Mouse (Mus musculus) kidney, adult 2 months (tissue): Measurements from ENCODE around the gene Cxadr.

Experiments
- CTCF ChIP-seq: fragments of 200-500 bp; conservative IDR thresholded peaks from 2 replicates; pipeline ENCODE4 v1.5.1; 2011; ENCODE audit warnings: low read depth, mild to moderate bottlenecking, control low read depth, low read length, moderate library complexity, mixed read lengths; ENCODE audit not compliant: insufficient read depth, insufficient read length
- POLR2A ChIP-seq: fragments of 200-500 bp; IDR thresholded peaks from one replicate; pipeline ENCODE4 v1.6.1; 2011; ENCODE audit warnings: low read depth, low read length, control low read depth

DNA sequence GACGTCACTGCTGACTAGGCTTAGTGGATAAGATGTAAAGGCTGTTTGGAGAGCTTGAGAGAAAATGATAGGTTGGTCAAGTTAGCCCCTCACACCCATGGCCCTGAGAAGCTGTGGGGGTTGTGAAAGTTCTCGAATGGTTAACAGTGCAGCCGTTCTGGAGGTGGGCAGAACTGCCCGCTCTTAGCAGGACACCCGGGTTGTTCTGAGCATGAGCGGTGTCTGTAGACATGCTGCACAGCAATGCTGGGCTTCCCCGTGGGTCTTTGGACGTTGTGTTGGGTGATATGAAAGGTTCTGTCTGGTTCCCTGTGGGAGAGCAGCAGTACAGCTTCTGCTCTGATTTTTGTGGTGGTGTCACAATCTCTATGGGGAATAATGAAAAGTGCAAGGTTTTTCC lies 5.3 kb downstream of the Cxadr start:
- no peak for TF ChIP-seq POLR2A
- no peak for TF ChIP-seq CTCF
